Mouse (Mus musculus): ENCODE measurements around the gene Rtbdn. TPM values are rescaled to one million over a fixed set of nuclear protein-coding genes. Genes with fewer than 3 reads are reported as not detected.

The Rtbdn gene
- total RNA-seq, 2 experiments from 2014 or later: 0.87 to 1.1 TPM

DNA sequence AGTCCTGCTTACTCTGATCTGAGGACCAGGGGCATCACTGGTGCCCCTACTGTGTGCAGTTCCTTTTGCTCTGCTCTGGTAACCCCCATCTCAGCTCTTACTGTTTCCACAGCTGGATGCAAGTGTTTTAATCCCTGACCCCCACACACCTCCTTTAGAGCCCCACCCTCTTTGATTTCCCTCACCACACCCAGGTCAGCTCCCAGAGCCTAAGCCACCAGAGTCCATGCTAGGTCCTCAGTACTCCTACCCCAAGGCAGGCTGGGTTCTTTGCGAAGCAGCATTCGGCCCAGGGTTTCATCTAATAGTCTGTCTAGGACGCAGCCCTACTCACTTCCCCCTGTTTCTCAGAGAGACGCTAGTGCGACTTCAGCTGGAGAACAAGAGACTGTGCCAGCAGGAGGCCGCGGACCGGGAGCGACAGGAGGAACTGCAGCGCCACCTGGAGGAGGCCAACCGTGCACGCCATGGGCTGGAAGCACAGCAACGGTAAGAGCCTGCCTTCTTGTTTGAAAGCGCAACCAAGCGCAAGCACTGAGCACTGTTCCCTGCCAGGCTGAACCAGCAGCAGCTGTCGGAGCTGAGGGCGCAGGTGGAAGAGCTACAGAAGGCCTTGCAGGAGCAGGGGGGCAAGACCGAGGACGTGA, 51.0 kb downstream of the Rtbdn start:
- peak; percentile 87 to 96 for DNase-seq (ENCODE audit: low spot score in 2 of 2)

Small RNAs within 50 kb of the gene (microRNA-seq; reads per million reads assigned to microRNA genes)
- gene Gm24197: 0.25 to 1.8 reads per million in 2 experiments

Other genes with a start within 250 kb of the Rtbdn start
- 1 to 10 TPM; 2.0 to 2.2 TPM for gene Lyl1, start 245.5 kb upstream of the Rtbdn start, total RNA-seq (2021)
- not detected for gene G430095P16Rik, start 224.0 kb upstream of the Rtbdn start, total RNA-seq (2021)
- gene Nfix, start 146.6 kb upstream of the Rtbdn start, total RNA-seq (2021): 100 to 1,000 TPM; 379 to 429 TPM
- gene Dand5, start 124.2 kb upstream of the Rtbdn start, total RNA-seq (2021): 10 to 100 TPM; 10.7 to 10.9 TPM
- 10 to 100 TPM; 27.3 to 27.4 TPM for gene Gadd45gip1, start 115.5 kb upstream of the Rtbdn start, total RNA-seq (2021)
- gene Rad23a, start 106.3 kb upstream of the Rtbdn start, total RNA-seq (2021): 10 to 100 TPM; 63.8 to 77.0 TPM
- gene Calr, start 100.1 kb upstream of the Rtbdn start, total RNA-seq (2021): 100 to 1,000 TPM; 506 to 521 TPM
- 10 to 100 TPM; 48.8 to 50.1 TPM for gene Farsa, start 90.0 kb upstream of the Rtbdn start, total RNA-seq (2021)
- gene Syce2, start 74.9 kb upstream of the Rtbdn start, total RNA-seq (2021): 10 to 100 TPM; 15.7 to 16.5 TPM
- 10 to 100 TPM; 38.3 to 38.5 TPM for gene Gcdh, start 53.1 kb upstream of the Rtbdn start, total RNA-seq (2021)
- under 1 TPM in 1 of 2 experiments, not detected in 1; 0.27 TPM for gene Klf1, start 45.1 kb upstream of the Rtbdn start, total RNA-seq (2021)
- gene Dnase2a, start 38.4 kb upstream of the Rtbdn start, total RNA-seq (2021): 1 to 10 TPM; 2.8 to 5.1 TPM
- 10 to 100 TPM; 71.8 to 73.3 TPM for gene Mast1, start 9.6 kb upstream of the Rtbdn start, total RNA-seq (2021)
- gene Gm49661, start 22.4 kb downstream of the Rtbdn start, total RNA-seq (2021): not detected
- 100 to 1,000 TPM; 319 to 358 TPM for gene Prdx2, start 22.6 kb downstream of the Rtbdn start, total RNA-seq (2021)
- gene Rnaseh2a, start 22.8 kb downstream of the Rtbdn start, total RNA-seq (2021): 10 to 100 TPM; 41.8 to 46.2 TPM
- 100 to 1,000 TPM; 102 to 103 TPM for gene Junb, start 31.7 kb downstream of the Rtbdn start, total RNA-seq (2021)
- gene Hook2, start 43.6 kb downstream of the Rtbdn start, total RNA-seq (2021): 1 to 10 TPM; 8.1 to 9.5 TPM
- gene Best2, start 67.5 kb downstream of the Rtbdn start, total RNA-seq (2021): not detected
- gene Asna1, start 78.3 kb downstream of the Rtbdn start, total RNA-seq (2021): 100 to 1,000 TPM; 122 to 125 TPM
- 100 to 1,000 TPM; 132 to 133 TPM for gene Trir, start 79.8 kb downstream of the Rtbdn start, total RNA-seq (2021)
- 100 to 1,000 TPM; 163 to 179 TPM for gene Tnpo2, start 89.9 kb downstream of the Rtbdn start, total RNA-seq (2021)
- gene Fbxw9, start 113.1 kb downstream of the Rtbdn start, total RNA-seq (2021): 10 to 100 TPM; 19.3 to 19.8 TPM
- not detected for gene Gm5741, start 121.0 kb downstream of the Rtbdn start, total RNA-seq (2021)
- 10 to 100 TPM; 53.2 to 56.1 TPM for gene Dhps, start 124.8 kb downstream of the Rtbdn start, total RNA-seq (2021)
- 10 to 100 TPM; 60.9 to 65.6 TPM for gene Wdr83os, start 133.7 kb downstream of the Rtbdn start, total RNA-seq (2021)
- 10 to 100 TPM; 28.1 to 32.3 TPM for gene Wdr83, start 134.3 kb downstream of the Rtbdn start, total RNA-seq (2021)
- 10 to 100 TPM; 33.8 to 34.5 TPM for gene Man2b1, start 136.3 kb downstream of the Rtbdn start, total RNA-seq (2021)
- 1 to 10 TPM; 6.7 to 7.2 TPM for gene Zfp791, start 176.1 kb downstream of the Rtbdn start, total RNA-seq (2021)
- not detected for gene Cks1brt, start 204.9 kb downstream of the Rtbdn start, total RNA-seq (2021)